In genomic region chr4:62357631-62358148, GRCm38 (mm10) we compare ENCODE assay signal across 20 mouse cellular contexts. TPM values are rescaled to one million over a fixed set of nuclear protein-coding genes. Genes with fewer than 3 reads are reported as not detected.
A peak's percentile ranks its signal among the peaks of the same experiment; 100 is the strongest.
DNase-seq lines count a peak whose midpoint lies in the region; ATAC-seq and TF ChIP-seq lines count a peak whose summit lies in the region.
"Had no signal": no experiment of that assay in that cellular context is flagged by ENCODE, and none has a peak within 500 bp of the region (broad histone marks: within the 10 kb centered on the region; RNA-seq: fewer than 3 reads in every experiment).

No protein-coding gene starts in this region.

- no peaks in the 10 kb centered on the region for H3K27me3 ChIP-seq in stomach, embryonic 16.5 days (ENCODE audit: control insufficient read depth, insufficient read depth, low read length)
- H3K27me3 ChIP-seq in stomach, postnatal 0 days (ENCODE audit: control insufficient read depth, insufficient read depth, low read length): no peaks in the 10 kb centered on the region
- H3K27me3 ChIP-seq in liver, postnatal 0 days (ENCODE audit: insufficient read depth, low read length): no peaks in the 10 kb centered on the region
- H3K27me3 ChIP-seq: embryonic facial prominence, embryonic 13.5 days; hindbrain, embryonic 12.5 days; megakaryocyte, embryonic 14.5 days had no signal

- intact Hi-C loops in heart, postnatal 14 days (cut with DNase I): no loop called here
- intact Hi-C loops in left cerebral cortex, postnatal 14 days (cut with DNase I): no loop called here

- peaks cover 13% of the 10 kb centered on the region for H3K4me1 ChIP-seq in stomach, embryonic 16.5 days (ENCODE audit: control insufficient read depth, insufficient read depth, low read length)
- no peaks in the 10 kb centered on the region; the same call in 1 of the 2 replicates for H3K4me1 ChIP-seq in stomach, postnatal 0 days (replicated peaks; ENCODE audit: control insufficient read depth, insufficient read depth)
- peaks cover 29% of the 10 kb centered on the region for H3K4me1 ChIP-seq in liver, postnatal 0 days (ENCODE audit: insufficient read depth)

- no peak for ATAC-seq in stomach, embryonic 16.5 days (ENCODE audit: insufficient read depth, low FRiP score)
- ATAC-seq in stomach, postnatal 0 days (ENCODE audit: low FRiP score, low TSS enrichment): no peak
- no peak for ATAC-seq in liver, postnatal 0 days
- ATAC-seq: forebrain, embryonic 14.5 days had no signal

- WGBS in stomach, embryonic 16.5 days: 79% methylated on average over 1 of the region's 1 CpGs
- WGBS in stomach, postnatal 0 days: 65% methylated on average over 1 of the region's 1 CpGs
- 14% methylated on average over 1 of the region's 1 CpGs for WGBS in liver, postnatal 0 days (ENCODE audit: insufficient replicate concordance)

- 0 out of 2 replicates have a peak overlapping the region, but pooled peaks have one; percentile 13 for H3K27ac ChIP-seq in stomach, embryonic 16.5 days (ENCODE audit: low read length)
- H3K27ac ChIP-seq in stomach, postnatal 0 days (replicated peaks): no peak overlapping the region
- H3K27ac ChIP-seq in liver, postnatal 0 days (ENCODE audit: low read depth): peak overlapping the region; percentile 37; the same call in 1 of the 2 replicates
- H3K27ac ChIP-seq: embryonic facial prominence, embryonic 13.5 days; hindbrain, embryonic 12.5 days had no signal

- H3K4me3 ChIP-seq in stomach, embryonic 16.5 days (replicated peaks; ENCODE audit: low read length): no peak overlapping the region
- H3K4me3 ChIP-seq in stomach, postnatal 0 days (ENCODE audit: low read depth, low read length): no peak overlapping the region
- no peak overlapping the region for H3K4me3 ChIP-seq in liver, postnatal 0 days (ENCODE audit: low read depth, low read length)
- H3K4me3 ChIP-seq: embryonic facial prominence, embryonic 13.5 days; hindbrain, embryonic 12.5 days; megakaryocyte, embryonic 14.5 days; myocyte had no signal

- H3K4me2 ChIP-seq in stomach, embryonic 16.5 days (ENCODE audit: low read depth, low read length): no peak overlapping the region
- H3K4me2 ChIP-seq in stomach, postnatal 0 days (replicated peaks; ENCODE audit: low read depth): no peak overlapping the region
- no peak overlapping the region for H3K4me2 ChIP-seq in liver, postnatal 0 days (ENCODE audit: low read depth, low read length)
- H3K4me2 ChIP-seq: embryonic facial prominence, embryonic 13.5 days; hindbrain, embryonic 12.5 days; lung, embryonic 14.5 days had no signal

- no peak for TF ChIP-seq CTCF in stomach, postnatal 0 days (IDR thresholded peaks at IDR 0.05; ENCODE audit: low read depth)
- no peak for TF ChIP-seq CTCF in liver, postnatal 0 days (IDR thresholded peaks at IDR 0.05; ENCODE audit: low read depth)

- peak; percentile 45 for DNase-seq in heart, adult 11 months
- no peak for DNase-seq in heart, postnatal 14 days
- no peak for DNase-seq in stomach, postnatal 0 days (ENCODE audit: low spot score)
- DNase-seq in liver, postnatal 0 days: no peak
- DNase-seq in left cerebral cortex, postnatal 14 days (ENCODE audit: low spot score in 2 of 2): no peak
- no peak for DNase-seq in left cerebral cortex, adult 8-10 months (ENCODE audit: low spot score in 2 of 2)
- DNase-seq in kidney, adult 18-20 months: no peak
- DNase-seq: cerebellum, adult 9-11 months; gastrocnemius, postnatal 25 days; kidney, adult 8-10 months; kidney, postnatal 25 days; lung, embryonic 14.5 days; midbrain, embryonic 14.5 days; thymus, postnatal 36 days had no signal

- no peaks in the 10 kb centered on the region for H3K9me3 ChIP-seq in stomach, embryonic 16.5 days (replicated peaks; ENCODE audit: control insufficient read depth, low read length)
- no peaks in the 10 kb centered on the region for H3K9me3 ChIP-seq in stomach, postnatal 0 days (ENCODE audit: control insufficient read depth, low read length)
- H3K9me3 ChIP-seq in liver, postnatal 0 days (ENCODE audit: low read length): no peaks in the 10 kb centered on the region
- H3K9me3 ChIP-seq: embryonic facial prominence, embryonic 13.5 days; hindbrain, embryonic 12.5 days; megakaryocyte, embryonic 14.5 days had no signal

- TF ChIP-seq EP300 in stomach, postnatal 0 days (optimal IDR thresholded peaks at IDR 0.05): no peak
- no peak for TF ChIP-seq EP300 in liver, postnatal 0 days (IDR thresholded peaks at IDR 0.05; ENCODE audit: low read depth)

- no peak overlapping the region for H3K9ac ChIP-seq in stomach, embryonic 16.5 days (ENCODE audit: low read length)
- no peak overlapping the region for H3K9ac ChIP-seq in stomach, postnatal 0 days (ENCODE audit: low read length)
- no peak overlapping the region for H3K9ac ChIP-seq in liver, postnatal 0 days (replicated peaks)
- H3K9ac ChIP-seq: embryonic facial prominence, embryonic 13.5 days; hindbrain, embryonic 12.5 days; lung, embryonic 14.5 days had no signal

- no peaks in the 10 kb centered on the region for H3K36me3 ChIP-seq in stomach, embryonic 16.5 days (ENCODE audit: control insufficient read depth, insufficient read depth, low read length)
- no peaks in the 10 kb centered on the region for H3K36me3 ChIP-seq in stomach, postnatal 0 days (ENCODE audit: control insufficient read depth, insufficient read depth, low read length)
- H3K36me3 ChIP-seq in liver, postnatal 0 days (replicated peaks; ENCODE audit: insufficient read depth, low read length): peaks cover 10% of the 10 kb centered on the region; the same call in 1 of the 2 replicates
- H3K36me3 ChIP-seq: embryonic facial prominence, embryonic 13.5 days; hindbrain, embryonic 12.5 days had no signal

RNA-seq across cellular contexts. Expression of gene Fkbp15, which starts 2.7 kb away (rescaled TPM):
- total RNA-seq in heart, postnatal 14 days (2021): 10 to 100 TPM; 19.5 to 23.6 TPM
- polyA plus RNA-seq in stomach, embryonic 16.5 days (2015; fragmentation: Nextera tagmentation; extraction: Ambion mirVana): 29.8 and 30.2 TPM in 2 replicates
- 15.0 and 16.2 TPM in 2 replicates for polyA plus RNA-seq in stomach, postnatal 0 days (2015; fragmentation: Nextera tagmentation; extraction: Ambion mirVana)
- polyA plus RNA-seq in liver, postnatal 0 days (2015; fragmentation: Nextera tagmentation; extraction: Ambion mirVana): 11.7 and 13.3 TPM in 2 replicates
- total RNA-seq in left cerebral cortex, postnatal 14 days (2021): 10 to 100 TPM; 37.3 to 40.2 TPM
- 10 to 100 TPM; 34.7 to 40.4 (median 38.3) TPM for total RNA-seq in left cerebral cortex, adult 8-10 months (2022)

RNA-seq across cellular contexts. Expression of gene Slc31a1, which starts 2.8 kb away (rescaled TPM):
- 10 to 100 TPM; 25.9 to 28.5 TPM for total RNA-seq in heart, postnatal 14 days (2021)
- polyA plus RNA-seq in stomach, embryonic 16.5 days (2015; fragmentation: Nextera tagmentation; extraction: Ambion mirVana): 62.9 and 74.4 TPM in 2 replicates
- 51.4 and 55.0 TPM in 2 replicates for polyA plus RNA-seq in stomach, postnatal 0 days (2015; fragmentation: Nextera tagmentation; extraction: Ambion mirVana)
- polyA plus RNA-seq in liver, postnatal 0 days (2015; fragmentation: Nextera tagmentation; extraction: Ambion mirVana): 50.9 and 54.3 TPM in 2 replicates
- total RNA-seq in left cerebral cortex, postnatal 14 days (2021): 10 to 100 TPM; 27.9 to 29.8 TPM
- total RNA-seq in left cerebral cortex, adult 8-10 months (2022): 10 to 100 TPM; 12.1 to 13.9 (median 13.0) TPM

RNA-seq across cellular contexts. Expression of gene Cdc26, which starts 50.8 kb away (rescaled TPM):
- 10 to 100 TPM; 42.3 to 44.4 TPM for total RNA-seq in heart, postnatal 14 days (2021)
- polyA plus RNA-seq in stomach, embryonic 16.5 days (2015; fragmentation: Nextera tagmentation; extraction: Ambion mirVana): 127 and 128 TPM in 2 replicates
- 83.6 and 91.5 TPM in 2 replicates for polyA plus RNA-seq in stomach, postnatal 0 days (2015; fragmentation: Nextera tagmentation; extraction: Ambion mirVana)
- 45.5 and 50.7 TPM in 2 replicates for polyA plus RNA-seq in liver, postnatal 0 days (2015; fragmentation: Nextera tagmentation; extraction: Ambion mirVana)
- total RNA-seq in left cerebral cortex, postnatal 14 days (2021): 10 to 100 TPM; 46.2 to 47.1 TPM
- 10 to 100 TPM; 47.8 to 58.0 (median 54.3) TPM for total RNA-seq in left cerebral cortex, adult 8-10 months (2022)

RNA-seq across cellular contexts. Expression of gene Prpf4, which starts 50.9 kb away (rescaled TPM):
- 10 to 100 TPM in 1 of 2 experiments, 1 to 10 TPM in 1; 9.7 to 10.7 TPM for total RNA-seq in heart, postnatal 14 days (2021)
- polyA plus RNA-seq in stomach, embryonic 16.5 days (2015; fragmentation: Nextera tagmentation; extraction: Ambion mirVana): 16.6 and 18.3 TPM in 2 replicates
- polyA plus RNA-seq in stomach, postnatal 0 days (2015; fragmentation: Nextera tagmentation; extraction: Ambion mirVana): 7.5 and 7.6 TPM in 2 replicates
- polyA plus RNA-seq in liver, postnatal 0 days (2015; fragmentation: Nextera tagmentation; extraction: Ambion mirVana): 5.5 and 6.2 TPM in 2 replicates
- total RNA-seq in left cerebral cortex, postnatal 14 days (2021): 10 to 100 TPM; 11.5 to 11.6 TPM
- total RNA-seq in left cerebral cortex, adult 8-10 months (2022): 10 to 100 TPM; 11.4 to 13.8 (median 12.6) TPM
